Mouse (Mus musculus): ENCODE measurements around the gene Spon1. TPM values are rescaled to one million over a fixed set of nuclear protein-coding genes. Genes with fewer than 3 reads are reported as not detected.

The Spon1 gene
- polyA plus RNA-seq, 1 experiment from 2014 or later, result 3.2 TPM

DNA sequence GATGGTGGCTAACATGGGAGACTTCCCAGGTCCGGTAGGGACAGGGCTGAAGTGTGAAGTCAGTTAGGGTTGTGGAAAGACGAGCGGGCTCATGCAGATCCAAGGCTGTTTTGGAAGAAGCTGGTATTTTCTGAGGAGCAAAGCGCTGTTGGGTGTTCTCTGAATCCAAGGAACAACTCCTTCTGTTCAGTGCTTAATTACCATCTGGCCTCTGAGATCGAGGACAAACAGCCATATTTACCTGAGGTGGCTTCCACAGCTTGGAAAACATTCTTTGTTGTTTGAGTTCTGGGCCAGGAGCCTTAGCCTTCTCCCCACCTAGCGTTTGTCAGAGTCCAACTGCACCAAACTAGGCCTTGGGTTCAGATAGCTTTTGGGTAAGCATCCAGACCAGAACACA, 58.9 kb downstream of the Spon1 start:
- no peak overlapping the region for H3K4me3 ChIP-seq (ENCODE audit: low read depth, low read length)
- peaks cover 21% of the 10 kb centered on the region for H3K4me1 ChIP-seq (replicated peaks; ENCODE audit: control insufficient read depth, insufficient read depth, low read length)
- no peaks in the 10 kb centered on the region for H3K9me3 ChIP-seq (ENCODE audit: control insufficient read depth)
- WGBS, result 87% methylated on average over 6 of the region's 6 CpGs
- no peaks in the 10 kb centered on the region for H3K27me3 ChIP-seq (replicated peaks; ENCODE audit: control insufficient read depth, insufficient read depth, low read length)
- no peaks in the 10 kb centered on the region for H3K36me3 ChIP-seq (ENCODE audit: control insufficient read depth, insufficient read depth)
- H3K9ac ChIP-seq (ENCODE audit: low read depth, low read length), result no peak overlapping the region
- no peak for TF ChIP-seq CTCF (IDR thresholded peaks at IDR 0.05; ENCODE audit: low read depth)
- no peak for ATAC-seq
- H3K4me2 ChIP-seq (replicated peaks; ENCODE audit: low read depth), result no peak overlapping the region
- H3K27ac ChIP-seq (ENCODE audit: low read depth, low read length), result peak overlapping the region; percentile 63

- Histone ChIP-seq H3K4me2 (replicated peaks; ENCODE audit: low read depth) (no peak overlapping the region), H3K9ac (ENCODE audit: low read depth, low read length) (no peak overlapping the region), H3K9me3 (ENCODE audit: control insufficient read depth) (no peaks in the 10 kb centered on the region), H3K4me3 (ENCODE audit: low read depth, low read length) (no peak overlapping the region), H3K27me3 (replicated peaks; ENCODE audit: control insufficient read depth, insufficient read depth, low read length) (no peaks in the 10 kb centered on the region), H3K27ac (ENCODE audit: low read depth, low read length) (peak overlapping the region; percentile 81), H3K36me3 (ENCODE audit: control insufficient read depth, insufficient read depth) (no peaks in the 10 kb centered on the region), H3K4me1 (replicated peaks; ENCODE audit: control insufficient read depth, insufficient read depth, low read length) (peaks cover 21% of the 10 kb centered on the region)
- peak; percentile 89 for ATAC-seq
- 42% methylated on average over 5 of the region's 5 CpGs for WGBS
- no peak for TF ChIP-seq CTCF (IDR thresholded peaks at IDR 0.05; ENCODE audit: low read depth)
Observed at GRCm38 (mm10) chr7:113825498-113826205, 59.9 kb downstream of the Spon1 start.

DNA sequence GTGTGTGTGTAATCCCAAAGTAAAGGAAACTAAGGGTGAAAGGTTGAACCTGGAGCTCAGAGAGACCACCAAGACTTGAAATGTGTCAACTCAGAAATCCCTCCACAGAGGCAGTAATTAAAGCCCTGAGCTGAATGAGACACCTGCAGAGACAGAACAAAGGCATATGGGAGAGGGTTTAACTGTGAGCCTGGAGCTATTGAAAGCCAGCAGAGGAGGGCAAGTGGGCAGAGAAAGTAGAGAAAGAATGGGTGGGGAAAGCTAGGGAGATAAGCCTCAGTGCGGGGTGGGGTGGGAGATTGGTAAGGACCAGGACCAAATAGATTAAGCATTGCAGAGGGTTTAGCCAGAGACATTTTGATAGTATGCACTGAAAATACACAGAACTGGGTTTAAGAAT, 60.7 kb downstream of the Spon1 start:
- H3K9ac ChIP-seq (ENCODE audit: low read depth, low read length), result no peak overlapping the region
- no peak overlapping the region for H3K4me2 ChIP-seq (replicated peaks; ENCODE audit: low read depth)
- WGBS, result 19% methylated on average over 1 of the region's 1 CpGs

GRCm38 (mm10) chr7:113828122-113828571, 62.3 kb downstream of the Spon1 start:
- H3K27me3 ChIP-seq (replicated peaks; ENCODE audit: control insufficient read depth, insufficient read depth, low read length), result no peaks in the 10 kb centered on the region
- H3K4me1 ChIP-seq (replicated peaks; ENCODE audit: control insufficient read depth, insufficient read depth, low read length), result peaks cover 17% of the 10 kb centered on the region
- no peak overlapping the region for H3K9ac ChIP-seq (ENCODE audit: low read depth, low read length)
- peak overlapping the region; percentile 37; the same call in 1 of the 2 replicates for H3K27ac ChIP-seq (ENCODE audit: low read depth, low read length)
- no peaks in the 10 kb centered on the region for H3K9me3 ChIP-seq (ENCODE audit: control insufficient read depth)
- no peak overlapping the region for H3K4me3 ChIP-seq (ENCODE audit: low read depth, low read length)
- WGBS, result 35% methylated on average over 2 of the region's 2 CpGs
- peak; percentile 28; the same call in 1 of the 2 replicates for ATAC-seq
- no peak for TF ChIP-seq CTCF (IDR thresholded peaks at IDR 0.05; ENCODE audit: low read depth)
- H3K36me3 ChIP-seq (ENCODE audit: control insufficient read depth, insufficient read depth), result no peaks in the 10 kb centered on the region
- H3K4me2 ChIP-seq (replicated peaks; ENCODE audit: low read depth), result 0 out of 2 replicates have a peak overlapping the region, but pooled peaks have one; percentile 1

More for the DNA sequence above, 60.7 kb downstream of the Spon1 start:
- Histone ChIP-seq H3K9me3 (ENCODE audit: control insufficient read depth) (no peaks in the 10 kb centered on the region), H3K4me3 (ENCODE audit: low read depth, low read length) (no peak overlapping the region), H3K36me3 (ENCODE audit: control insufficient read depth, insufficient read depth) (no peaks in the 10 kb centered on the region), H3K4me1 (replicated peaks; ENCODE audit: control insufficient read depth, insufficient read depth, low read length) (peaks cover 21% of the 10 kb centered on the region), H3K27me3 (replicated peaks; ENCODE audit: control insufficient read depth, insufficient read depth, low read length) (no peaks in the 10 kb centered on the region), H3K27ac (ENCODE audit: low read depth, low read length) (no peak overlapping the region)
- ATAC-seq, result no peak
- TF ChIP-seq CTCF (IDR thresholded peaks at IDR 0.05; ENCODE audit: low read depth), result no peak

- no peak overlapping the region for H3K4me2 ChIP-seq (replicated peaks; ENCODE audit: low read depth)
- peaks cover 12% of the 10 kb centered on the region; the same call in 1 of the 2 replicates for H3K4me1 ChIP-seq (replicated peaks; ENCODE audit: control insufficient read depth, insufficient read depth, low read length)
- TF ChIP-seq CTCF (IDR thresholded peaks at IDR 0.05; ENCODE audit: low read depth), result no peak
- H3K9me3 ChIP-seq (ENCODE audit: control insufficient read depth), result no peaks in the 10 kb centered on the region
- H3K4me3 ChIP-seq (ENCODE audit: low read depth, low read length), result no peak overlapping the region
- H3K27me3 ChIP-seq (replicated peaks; ENCODE audit: control insufficient read depth, insufficient read depth, low read length), result no peaks in the 10 kb centered on the region
- no peak for ATAC-seq
- H3K9ac ChIP-seq (ENCODE audit: low read depth, low read length), result no peak overlapping the region
- peak overlapping the region; percentile 37; the same call in 1 of the 2 replicates for H3K27ac ChIP-seq (ENCODE audit: low read depth, low read length)
- H3K36me3 ChIP-seq (ENCODE audit: control insufficient read depth, insufficient read depth), result no peaks in the 10 kb centered on the region
- WGBS, result 62% methylated on average over 2 of the region's 2 CpGs
Observed at GRCm38 (mm10) chr7:113828576-113828975, 62.8 kb downstream of the Spon1 start.

GRCm38 (mm10) chr7:113837151-113837550, 71.4 kb downstream of the Spon1 start:
- H3K27ac ChIP-seq (ENCODE audit: low read depth, low read length), result no peak overlapping the region
- no peak for ATAC-seq
- H3K9ac ChIP-seq (ENCODE audit: low read depth, low read length), result no peak overlapping the region
- no peaks in the 10 kb centered on the region for H3K27me3 ChIP-seq (replicated peaks; ENCODE audit: control insufficient read depth, insufficient read depth, low read length)
- TF ChIP-seq CTCF (IDR thresholded peaks at IDR 0.05; ENCODE audit: low read depth), result no peak
- H3K36me3 ChIP-seq (ENCODE audit: control insufficient read depth, insufficient read depth), result no peaks in the 10 kb centered on the region
- no peak overlapping the region for H3K4me2 ChIP-seq (replicated peaks; ENCODE audit: low read depth)
- no peaks in the 10 kb centered on the region for H3K9me3 ChIP-seq (ENCODE audit: control insufficient read depth)
- no peaks in the 10 kb centered on the region for H3K4me1 ChIP-seq (replicated peaks; ENCODE audit: control insufficient read depth, insufficient read depth, low read length)
- WGBS, result 87% methylated on average over 4 of the region's 4 CpGs
- no peak overlapping the region for H3K4me3 ChIP-seq (ENCODE audit: low read depth, low read length)

All from intestine, postnatal 0 days (tissue).